ENCODE assay signal across 8 mouse cellular contexts in the genomic region with DNA sequence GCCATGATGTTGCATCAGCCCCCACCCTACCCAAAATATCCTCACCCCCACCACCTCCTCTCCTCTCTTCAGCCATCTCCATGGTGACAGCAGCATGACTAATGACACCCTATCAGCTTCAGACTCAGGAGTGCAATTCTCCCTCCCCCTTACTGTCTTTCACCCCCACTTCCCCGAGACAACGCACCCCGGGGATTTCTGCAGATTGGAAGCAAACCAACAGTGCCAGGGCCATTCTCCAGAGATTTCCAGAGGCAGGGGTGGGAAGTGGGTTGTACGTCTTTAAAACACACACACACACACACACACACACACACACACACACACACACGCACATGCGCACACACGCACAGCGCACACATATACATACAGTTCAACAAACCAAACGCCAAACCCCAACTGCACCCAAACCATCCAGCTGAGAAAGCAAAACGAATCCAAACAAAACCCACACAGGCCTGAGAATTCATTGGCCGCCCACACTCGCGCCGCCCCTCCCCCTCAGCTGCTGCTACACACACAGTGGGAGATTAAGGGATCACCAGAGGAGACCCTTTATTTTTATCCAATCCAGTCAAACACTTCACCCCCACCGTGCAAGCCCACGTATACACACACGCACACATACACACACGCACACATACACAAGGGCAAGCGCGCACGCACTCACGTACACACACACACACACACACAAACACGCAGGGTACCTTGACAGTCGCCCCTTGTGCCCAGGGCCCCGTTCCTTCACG. TPM values are rescaled to one million over a fixed set of nuclear protein-coding genes. Genes with fewer than 3 reads are reported as not detected.
A peak's percentile ranks its signal among the peaks of the same experiment; 100 is the strongest.
DNase-seq lines count a peak whose midpoint lies in the region; ATAC-seq lines count a peak whose summit lies in the region.

No protein-coding gene starts in this region.

- peak; percentile 39 for ATAC-seq in embryonic facial prominence, embryonic 15.5 days (ENCODE audit: insufficient number of reproducible peaks, low FRiP score, low TSS enrichment, low read depth)
- ATAC-seq in kidney, embryonic 16.5 days (ENCODE audit: low FRiP score, low TSS enrichment), result peak; percentile 36
- peak; percentile 12; the same call in 1 of the 2 replicates for ATAC-seq in limb, embryonic 15.5 days (ENCODE audit: insufficient number of reproducible peaks, low FRiP score, low TSS enrichment, low read depth)
- peak; percentile 59 for ATAC-seq in neural tube, embryonic 12.5 days (ENCODE audit: low FRiP score, low read depth)

- H3K27me3 ChIP-seq in embryonic facial prominence, embryonic 15.5 days, result no peaks in the 10 kb centered on the region
- no peaks in the 10 kb centered on the region for H3K27me3 ChIP-seq in heart, embryonic 10.5 days (ENCODE audit: insufficient read depth, poor library complexity, severe bottlenecking)
- no peaks in the 10 kb centered on the region for H3K27me3 ChIP-seq in kidney, embryonic 16.5 days (ENCODE audit: insufficient read depth, low read length)
- H3K27me3 ChIP-seq in limb, embryonic 15.5 days, result no peaks in the 10 kb centered on the region
- H3K27me3 ChIP-seq in neural tube, embryonic 12.5 days (replicated peaks), result no peaks in the 10 kb centered on the region

- WGBS in embryonic facial prominence, embryonic 15.5 days, result 2% methylated on average over 26 of the region's 26 CpGs
- 5% methylated on average over 26 of the region's 26 CpGs for WGBS in heart, embryonic 10.5 days
- WGBS in kidney, embryonic 16.5 days, result 4% methylated on average over 26 of the region's 26 CpGs
- 5% methylated on average over 26 of the region's 26 CpGs for WGBS in limb, embryonic 15.5 days
- WGBS in neural tube, embryonic 12.5 days, result 4% methylated on average over 26 of the region's 26 CpGs

- peak; percentile 70 for DNase-seq in CD4-positive helper T cell, adult 2 months (ENCODE audit: low read depth, low spot score)
- peak; percentile 82 for DNase-seq in adrenal gland, postnatal 10 days
- peak; percentile 82 for DNase-seq in heart, embryonic 10.5 days (ENCODE audit: low spot score)
- peak; percentile 61 to 70 for DNase-seq in urinary bladder, postnatal 4 days (ENCODE audit: low spot score in 2 of 2)

- H3K4me2 ChIP-seq in embryonic facial prominence, embryonic 15.5 days (replicated peaks), result peak overlapping the region; percentile 77
- peak overlapping the region; percentile 73 for H3K4me2 ChIP-seq in kidney, embryonic 16.5 days (replicated peaks; ENCODE audit: low read depth, low read length)
- H3K4me2 ChIP-seq in limb, embryonic 15.5 days, result peak overlapping the region; percentile 76
- H3K4me2 ChIP-seq in neural tube, embryonic 12.5 days (replicated peaks), result peak overlapping the region; percentile 74

- peaks cover 80% of the 10 kb centered on the region for H3K4me1 ChIP-seq in embryonic facial prominence, embryonic 15.5 days
- H3K4me1 ChIP-seq in heart, embryonic 10.5 days, result peaks cover 88% of the 10 kb centered on the region
- peaks cover 74% of the 10 kb centered on the region for H3K4me1 ChIP-seq in kidney, embryonic 16.5 days (ENCODE audit: insufficient read depth, low read length)
- H3K4me1 ChIP-seq in limb, embryonic 15.5 days, result peaks cover 75% of the 10 kb centered on the region
- peaks cover 79% of the 10 kb centered on the region for H3K4me1 ChIP-seq in neural tube, embryonic 12.5 days

- no peaks in the 10 kb centered on the region for H3K9me3 ChIP-seq in embryonic facial prominence, embryonic 15.5 days (replicated peaks)
- no peaks in the 10 kb centered on the region for H3K9me3 ChIP-seq in heart, embryonic 10.5 days
- H3K9me3 ChIP-seq in kidney, embryonic 16.5 days (ENCODE audit: low read length), result no peaks in the 10 kb centered on the region
- H3K9me3 ChIP-seq in limb, embryonic 15.5 days, result no peaks in the 10 kb centered on the region
- no peaks in the 10 kb centered on the region for H3K9me3 ChIP-seq in neural tube, embryonic 12.5 days

- H3K36me3 ChIP-seq in embryonic facial prominence, embryonic 15.5 days, result peaks cover 5% of the 10 kb centered on the region; the same call in 1 of the 2 replicates
- peaks cover 22% of the 10 kb centered on the region; the same call in 1 of the 2 replicates for H3K36me3 ChIP-seq in heart, embryonic 10.5 days
- peaks cover 14% of the 10 kb centered on the region; the same call in 1 of the 2 replicates for H3K36me3 ChIP-seq in kidney, embryonic 16.5 days (ENCODE audit: insufficient read depth, low read length)
- H3K36me3 ChIP-seq in limb, embryonic 15.5 days, result peaks cover 5% of the 10 kb centered on the region; the same call in 1 of the 2 replicates
- peaks cover 20% of the 10 kb centered on the region for H3K36me3 ChIP-seq in neural tube, embryonic 12.5 days

- H3K27ac ChIP-seq in embryonic facial prominence, embryonic 15.5 days (replicated peaks), result peak overlapping the region; percentile 95
- H3K27ac ChIP-seq in heart, embryonic 10.5 days, result peak overlapping the region; percentile 88
- peak overlapping the region; percentile 92 for H3K27ac ChIP-seq in kidney, embryonic 16.5 days (ENCODE audit: low read length)
- peak overlapping the region; percentile 94 for H3K27ac ChIP-seq in limb, embryonic 15.5 days
- H3K27ac ChIP-seq in neural tube, embryonic 12.5 days, result peak overlapping the region; percentile 92

- H3K4me3 ChIP-seq in embryonic facial prominence, embryonic 15.5 days (replicated peaks), result peak overlapping the region; percentile 79
- H3K4me3 ChIP-seq in heart, embryonic 10.5 days, result peak overlapping the region; percentile 71
- peak overlapping the region; percentile 77 for H3K4me3 ChIP-seq in kidney, embryonic 16.5 days (ENCODE audit: low read length)
- peak overlapping the region; percentile 80 for H3K4me3 ChIP-seq in limb, embryonic 15.5 days
- peak overlapping the region; percentile 65 for H3K4me3 ChIP-seq in neural tube, embryonic 12.5 days

- H3K9ac ChIP-seq in embryonic facial prominence, embryonic 15.5 days, result peak overlapping the region; percentile 62
- H3K9ac ChIP-seq in kidney, embryonic 16.5 days (replicated peaks; ENCODE audit: low read length), result peak overlapping the region; percentile 77
- peak overlapping the region; percentile 82 for H3K9ac ChIP-seq in limb, embryonic 15.5 days
- H3K9ac ChIP-seq in neural tube, embryonic 12.5 days, result peak overlapping the region; percentile 80

RNA-seq across cellular contexts. Expression of a gene that starts 18.2 kb away (rescaled TPM):
- total RNA-seq in adrenal gland, postnatal 10 days (2021), result 10 to 100 TPM; 57.4 to 64.4 TPM
- 63.1 and 66.1 TPM in 2 replicates for polyA plus RNA-seq in embryonic facial prominence, embryonic 15.5 days (2015; fragmentation: Nextera tagmentation; extraction: Ambion mirVana)
- 29.8 and 31.3 TPM in 2 replicates for polyA plus RNA-seq in heart, embryonic 10.5 days (2016; fragmentation: Nextera tagmentation; extraction: Ambion mirVana)
- polyA plus RNA-seq in kidney, embryonic 16.5 days (2015; fragmentation: Nextera tagmentation; extraction: Ambion mirVana), result 48.9 and 65.3 TPM in 2 replicates
- 57.1 and 59.5 TPM in 2 replicates for polyA plus RNA-seq in limb, embryonic 15.5 days (2015; fragmentation: Nextera tagmentation; extraction: Ambion mirVana)
- 59.8 and 64.5 TPM in 2 replicates for polyA plus RNA-seq in neural tube, embryonic 12.5 days (2016; fragmentation: Nextera tagmentation; extraction: Ambion mirVana)

Comparison
In these comparisons a context has a peak if more than half of its experiments do, and no peak if none do; other contexts are left out.
1. Peak in every context shown above with its lines: DNase-seq, ATAC-seq, H3K4me3 ChIP-seq and H3K27ac ChIP-seq.